In the genomic region with DNA sequence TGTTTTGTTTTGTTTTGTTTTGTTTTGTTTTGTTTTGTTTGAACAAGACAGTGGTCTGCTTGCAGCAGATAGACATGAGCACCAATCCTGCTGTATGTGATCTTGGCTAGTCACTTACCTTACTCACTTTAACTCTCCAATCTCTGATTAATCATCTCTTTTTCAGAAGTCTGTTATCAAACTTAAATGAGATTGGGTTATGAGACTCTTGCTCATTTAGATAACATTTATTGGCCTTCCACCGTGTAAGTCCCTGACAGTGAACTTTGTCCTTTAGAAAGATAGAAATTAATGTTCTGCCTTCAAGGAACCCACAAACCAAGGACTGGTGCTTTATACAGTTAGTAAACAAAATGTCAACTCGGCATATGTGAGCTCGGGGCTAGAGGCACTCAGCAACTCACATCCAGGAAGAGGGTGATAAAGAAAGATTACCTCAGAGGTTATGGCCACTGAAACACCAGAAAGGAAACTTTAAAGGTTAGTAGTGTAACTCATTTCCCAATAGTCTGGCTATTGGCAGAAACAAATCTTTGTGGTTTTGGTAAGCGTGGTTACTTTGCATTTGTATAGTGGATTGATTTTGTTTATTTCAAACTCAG, we compare ENCODE assay signal across 21 mouse cellular contexts. TPM values are rescaled to one million over a fixed set of nuclear protein-coding genes. Genes with fewer than 3 reads are reported as not detected.
A peak's percentile ranks its signal among the peaks of the same experiment; 100 is the strongest.
DNase-seq lines count a peak whose midpoint lies in the region; ATAC-seq and TF ChIP-seq lines count a peak whose summit lies in the region.
"Had no signal": no experiment of that assay in that cellular context is flagged by ENCODE, and none has a peak within 500 bp of the region (broad histone marks: within the 10 kb centered on the region; RNA-seq: fewer than 3 reads in every experiment).

No protein-coding gene starts in this region.

- H3K36me3 ChIP-seq in G1E (replicated peaks): no peaks in the 10 kb centered on the region
- no peaks in the 10 kb centered on the region for H3K36me3 ChIP-seq in kidney, embryonic 16.5 days (ENCODE audit: insufficient read depth, low read length)
- H3K36me3 ChIP-seq in liver, embryonic 12.5 days: no peaks in the 10 kb centered on the region
- H3K36me3 ChIP-seq: heart, embryonic 12.5 days; liver, embryonic 13.5 days; midbrain, embryonic 10.5 days; neural tube, embryonic 15.5 days; stomach, embryonic 15.5 days had no signal

- H3K9me3 ChIP-seq in G1E (replicated peaks): no peaks in the 10 kb centered on the region
- no peaks in the 10 kb centered on the region for H3K9me3 ChIP-seq in kidney, embryonic 16.5 days (ENCODE audit: low read length)
- H3K9me3 ChIP-seq in liver, embryonic 12.5 days (replicated peaks): no peaks in the 10 kb centered on the region
- H3K9me3 ChIP-seq: heart, embryonic 12.5 days; liver, embryonic 13.5 days; midbrain, embryonic 10.5 days; neural tube, embryonic 15.5 days; stomach, embryonic 15.5 days had no signal

- H3K27ac ChIP-seq in kidney, embryonic 16.5 days (ENCODE audit: low read length): no peak overlapping the region
- no peak overlapping the region for H3K27ac ChIP-seq in liver, embryonic 12.5 days
- H3K27ac ChIP-seq: hindbrain, postnatal 0 days; kidney, postnatal 0 days; liver, embryonic 13.5 days; midbrain, embryonic 10.5 days; neural tube, embryonic 15.5 days; stomach, embryonic 15.5 days had no signal

- ATAC-seq in G1E (ENCODE audit: extremely low read depth, insufficient number of reproducible peaks, low FRiP score, poor library complexity, severe bottlenecking): peak; percentile 25
- peak; percentile 46 to 66; a peak in 3 of 4 replicates for ATAC-seq in hematopoietic stem cell, adult 5-6 weeks (replicated peaks in 1 of 2; ENCODE audit: insufficient read depth in 1 of 2, low FRiP score in 2 of 2, low TSS enrichment in 1 of 2, low read depth in 1 of 2, poor library complexity in 2 of 2, severe bottlenecking in 2 of 2)
- peak; percentile 54 for ATAC-seq in megakaryocyte, adult 5-6 weeks (ENCODE audit: poor library complexity, severe bottlenecking)
- no peak for ATAC-seq in kidney, embryonic 16.5 days (ENCODE audit: low FRiP score, low TSS enrichment)
- no peak for ATAC-seq in liver, embryonic 12.5 days
- ATAC-seq: forebrain, embryonic 14.5 days; hindbrain, postnatal 0 days; Patski had no signal

- TF ChIP-seq CTCF in G1E (IDR thresholded peaks at IDR 0.05; ENCODE audit: low read depth, low read length): no peak

- WGBS in kidney, embryonic 16.5 days: 61% methylated on average over 4 of the region's 4 CpGs
- 29% methylated on average over 4 of the region's 4 CpGs for WGBS in liver, embryonic 12.5 days (ENCODE audit: insufficient replicate concordance)

- H3K4me2 ChIP-seq in kidney, embryonic 16.5 days (replicated peaks; ENCODE audit: low read depth, low read length): no peak overlapping the region
- H3K4me2 ChIP-seq in liver, embryonic 12.5 days: no peak overlapping the region
- H3K4me2 ChIP-seq: heart, embryonic 12.5 days; liver, embryonic 13.5 days; neural tube, embryonic 15.5 days; stomach, embryonic 15.5 days had no signal

- peak; percentile 85 for DNase-seq in 416B (ENCODE audit: low read depth)
- no peak for DNase-seq in G1E (ENCODE audit: low spot score)
- no peak for DNase-seq in lung, postnatal 25 days (ENCODE audit: low spot score)
- DNase-seq in thymus, postnatal 0 days (ENCODE audit: low spot score): no peak
- DNase-seq: cerebellum, postnatal 14 days; heart, postnatal 4 days; liver, embryonic 13.5 days; retina, postnatal 1 day; thymus, postnatal 14 days had no signal

- H3K4me1 ChIP-seq in G1E (ENCODE audit: insufficient read depth, low read depth, low read length): peaks cover 64% of the 10 kb centered on the region
- no peaks in the 10 kb centered on the region for H3K4me1 ChIP-seq in kidney, embryonic 16.5 days (ENCODE audit: insufficient read depth, low read length)
- peaks cover 25% of the 10 kb centered on the region for H3K4me1 ChIP-seq in liver, embryonic 12.5 days
- H3K4me1 ChIP-seq: heart, embryonic 12.5 days; midbrain, embryonic 10.5 days; neural tube, embryonic 15.5 days; stomach, embryonic 15.5 days had no signal

- no peak overlapping the region for H3K9ac ChIP-seq in kidney, embryonic 16.5 days (replicated peaks; ENCODE audit: low read length)
- no peak overlapping the region for H3K9ac ChIP-seq in liver, embryonic 12.5 days
- H3K9ac ChIP-seq: heart, embryonic 12.5 days; liver, embryonic 13.5 days; neural tube, embryonic 15.5 days; stomach, embryonic 15.5 days had no signal

- no peak overlapping the region for H3K4me3 ChIP-seq in G1E (ENCODE audit: low read depth, low read length)
- H3K4me3 ChIP-seq in kidney, embryonic 16.5 days (ENCODE audit: low read length): no peak overlapping the region
- no peak overlapping the region for H3K4me3 ChIP-seq in liver, embryonic 12.5 days
- H3K4me3 ChIP-seq: heart, embryonic 12.5 days; liver, embryonic 13.5 days; midbrain, embryonic 10.5 days; neural tube, embryonic 15.5 days; stomach, embryonic 15.5 days had no signal

- H3K27me3 ChIP-seq in G1E (ENCODE audit: insufficient read depth, low read length): no peaks in the 10 kb centered on the region
- no peaks in the 10 kb centered on the region for H3K27me3 ChIP-seq in kidney, embryonic 16.5 days (ENCODE audit: insufficient read depth, low read length)
- H3K27me3 ChIP-seq in liver, embryonic 12.5 days (replicated peaks): no peaks in the 10 kb centered on the region
- H3K27me3 ChIP-seq: heart, embryonic 12.5 days; liver, embryonic 13.5 days; neural tube, embryonic 15.5 days; Patski; stomach, embryonic 15.5 days had no signal

RNA-seq across cellular contexts. Expression of gene Vps54, which starts 16.4 kb away (rescaled TPM):
- total RNA-seq in G1E (2014; fragmentation: Nextera tagmentation) (42.9 and 61.4 TPM in 2 replicates), G1E (2017) (55.4 and 58.4 TPM in 2 replicates)
- polyA plus RNA-seq in G1E (2012): 1.4 and 1.7 TPM in 2 replicates
- total RNA-seq in hematopoietic stem cell, adult 5-6 weeks (2017): 83.7 and 95.5 TPM in 2 replicates
- total RNA-seq in megakaryocyte, adult 5-6 weeks (2015): 56.5 and 56.7 TPM in 2 replicates
- 85.7 and 87.9 TPM in 2 replicates for total RNA-seq in megakaryocyte, adult 5-6 weeks (2017)
- polyA plus RNA-seq in thymus, postnatal 0 days (2015; fragmentation: Nextera tagmentation; extraction: Ambion mirVana): 11.0 and 14.9 TPM in 2 replicates
- 11.1 and 14.1 TPM in 2 replicates for polyA plus RNA-seq in kidney, embryonic 16.5 days (2015; fragmentation: Nextera tagmentation; extraction: Ambion mirVana)
- 9.5 and 9.8 TPM in 2 replicates for polyA plus RNA-seq in liver, embryonic 12.5 days (2016; fragmentation: Nextera tagmentation; extraction: Ambion mirVana)

Comparison
In these comparisons a context has a peak if more than half of its experiments do, and no peak if none do; other contexts are left out.
1. ATAC-seq: peak in G1E (single experiment), hematopoietic stem cell, adult 5-6 weeks (2 of 2) and megakaryocyte, adult 5-6 weeks (single experiment); none in kidney, embryonic 16.5 days (single experiment) and liver, embryonic 12.5 days (single experiment).